Mouse (Mus musculus): ENCODE results near the gene Cort. TPM values are rescaled to one million over a fixed set of nuclear protein-coding genes. Genes with fewer than 3 reads are reported as not detected.

The Cort gene
- polyA plus RNA-seq, 1 experiment: not detected

GRCm38 (mm10) chr4:149099369-149100017, 27.1 kb downstream of the Cort start, which contains the start of gene Pex14:
Gene Pex14, minus strand, starts transcription at chr4:149099876.
- no peak for TF ChIP-seq POLR2A (IDR thresholded peaks at IDR 0.05; ENCODE audit: borderline replicate concordance, low read depth, low read length)
- TF ChIP-seq CTCF (IDR thresholded peaks at IDR 0.05; ENCODE audit: low read depth, low read length): no peak
- peak within 1 kb of the TSS; percentile 90 for H3K4me3 ChIP-seq (ENCODE audit: insufficient read depth, low read length)
- peaks cover 7% of the 10 kb centered on the region for H3K4me1 ChIP-seq (ENCODE audit: control insufficient read depth, insufficient read depth, low read length)
- no peak within 1 kb of the TSS for H3K27ac ChIP-seq (ENCODE audit: insufficient read depth, low read depth, low read length)

- TF ChIP-seq CTCF (IDR thresholded peaks at IDR 0.05; ENCODE audit: low read depth, low read length) (no peak), POLR2A (IDR thresholded peaks at IDR 0.05; ENCODE audit: borderline replicate concordance, low read depth, low read length) (no peak)
- H3K4me3 ChIP-seq (ENCODE audit: insufficient read depth, low read length): peak overlapping the region; percentile 90
- H3K4me1 ChIP-seq (ENCODE audit: control insufficient read depth, insufficient read depth, low read length): peaks cover 7% of the 10 kb centered on the region
- no peak overlapping the region for H3K27ac ChIP-seq (ENCODE audit: insufficient read depth, low read depth, low read length)
These were observed 28.0 kb downstream of the Cort start for GRCm38 (mm10) chr4:149098571-149098970.

GRCm38 (mm10) chr4:149097956-149098355, 28.6 kb downstream of the Cort start:
- peaks cover 7% of the 10 kb centered on the region for H3K4me1 ChIP-seq (ENCODE audit: control insufficient read depth, insufficient read depth, low read length)
- TF ChIP-seq POLR2A (IDR thresholded peaks at IDR 0.05; ENCODE audit: borderline replicate concordance, low read depth, low read length) (no peak), CTCF (IDR thresholded peaks at IDR 0.05; ENCODE audit: low read depth, low read length) (no peak)
- peak overlapping the region; percentile 90 for H3K4me3 ChIP-seq (ENCODE audit: insufficient read depth, low read length)
- no peak overlapping the region for H3K27ac ChIP-seq (ENCODE audit: insufficient read depth, low read depth, low read length)

- no peak overlapping the region for H3K4me3 ChIP-seq (ENCODE audit: insufficient read depth, low read length)
- peaks cover 9% of the 10 kb centered on the region; the same call in 1 of the 2 replicates for H3K4me1 ChIP-seq (ENCODE audit: control insufficient read depth, insufficient read depth, low read length)
- TF ChIP-seq CTCF (IDR thresholded peaks at IDR 0.05; ENCODE audit: low read depth, low read length) (no peak), POLR2A (IDR thresholded peaks at IDR 0.05; ENCODE audit: borderline replicate concordance, low read depth, low read length) (no peak)
- no peak overlapping the region for H3K27ac ChIP-seq (ENCODE audit: insufficient read depth, low read depth, low read length)
These were observed 35.2 kb downstream of the Cort start for GRCm38 (mm10) chr4:149091364-149091763.

GRCm38 (mm10) chr4:149085381-149085780, 41.2 kb downstream of the Cort start:
- no peak for TF ChIP-seq CTCF (IDR thresholded peaks at IDR 0.05; ENCODE audit: low read depth, low read length)
- Histone ChIP-seq H3K4me1 (ENCODE audit: control insufficient read depth, insufficient read depth, low read length) (peaks cover 4% of the 10 kb centered on the region; the same call in 1 of the 2 replicates), H3K4me3 (ENCODE audit: insufficient read depth, low read length) (no peak overlapping the region), H3K27ac (ENCODE audit: insufficient read depth, low read depth, low read length) (no peak overlapping the region)

- no peak overlapping the region for H3K4me3 ChIP-seq (ENCODE audit: insufficient read depth, low read length)
- no peak for TF ChIP-seq CTCF (IDR thresholded peaks at IDR 0.05; ENCODE audit: low read depth, low read length)
- TF ChIP-seq POLR2A (IDR thresholded peaks at IDR 0.05; ENCODE audit: borderline replicate concordance, low read depth, low read length): no peak
- H3K4me1 ChIP-seq (ENCODE audit: control insufficient read depth, insufficient read depth, low read length): peaks cover 12% of the 10 kb centered on the region
- H3K27ac ChIP-seq (ENCODE audit: insufficient read depth, low read depth, low read length): no peak overlapping the region
These were observed 45.0 kb downstream of the Cort start for GRCm38 (mm10) chr4:149081528-149081927.

GRCm38 (mm10) chr4:149080111-149080510, 46.5 kb downstream of the Cort start:
- H3K27ac ChIP-seq (ENCODE audit: insufficient read depth, low read depth, low read length): no peak overlapping the region
- TF ChIP-seq POLR2A (IDR thresholded peaks at IDR 0.05; ENCODE audit: borderline replicate concordance, low read depth, low read length): no peak
- no peak for TF ChIP-seq CTCF (IDR thresholded peaks at IDR 0.05; ENCODE audit: low read depth, low read length)
- peaks cover 16% of the 10 kb centered on the region for H3K4me1 ChIP-seq (ENCODE audit: control insufficient read depth, insufficient read depth, low read length)

GRCm38 (mm10) chr4:149079629-149080028, 46.9 kb downstream of the Cort start:
- Histone ChIP-seq H3K4me3 (ENCODE audit: insufficient read depth, low read length) (no peak overlapping the region), H3K27ac (ENCODE audit: insufficient read depth, low read depth, low read length) (no peak overlapping the region), H3K4me1 (ENCODE audit: control insufficient read depth, insufficient read depth, low read length) (peaks cover 16% of the 10 kb centered on the region)
- no peak for TF ChIP-seq POLR2A (IDR thresholded peaks at IDR 0.05; ENCODE audit: borderline replicate concordance, low read depth, low read length)
- TF ChIP-seq CTCF (IDR thresholded peaks at IDR 0.05; ENCODE audit: low read depth, low read length): no peak

More at GRCm38 (mm10) chr4:149080111-149080510, 46.5 kb downstream of the Cort start:
- no peak overlapping the region for H3K4me3 ChIP-seq (ENCODE audit: insufficient read depth, low read length)

GRCm38 (mm10) chr4:149078261-149078660, 48.3 kb downstream of the Cort start:
- peaks cover 16% of the 10 kb centered on the region for H3K4me1 ChIP-seq (ENCODE audit: control insufficient read depth, insufficient read depth, low read length)
- TF ChIP-seq POLR2A (IDR thresholded peaks at IDR 0.05; ENCODE audit: borderline replicate concordance, low read depth, low read length) (no peak), CTCF (IDR thresholded peaks at IDR 0.05; ENCODE audit: low read depth, low read length) (no peak)
- no peak overlapping the region for H3K4me3 ChIP-seq (ENCODE audit: insufficient read depth, low read length)
- no peak overlapping the region for H3K27ac ChIP-seq (ENCODE audit: insufficient read depth, low read depth, low read length)

GRCm38 (mm10) chr4:149075871-149076575, 50.5 kb downstream of the Cort start:
- Histone ChIP-seq H3K4me1 (ENCODE audit: control insufficient read depth, insufficient read depth, low read length) (peaks cover 16% of the 10 kb centered on the region), H3K27ac (ENCODE audit: insufficient read depth, low read depth, low read length) (no peak overlapping the region), H3K4me3 (ENCODE audit: insufficient read depth, low read length) (no peak overlapping the region)
- TF ChIP-seq CTCF (IDR thresholded peaks at IDR 0.05; ENCODE audit: low read depth, low read length) (peak; percentile 58), POLR2A (IDR thresholded peaks at IDR 0.05; ENCODE audit: borderline replicate concordance, low read depth, low read length) (no peak)

All from bone marrow macrophage, adult 2 months (primary cell).